Mouse (Mus musculus): Measurements from ENCODE around the gene Hps3. TPM values are rescaled to one million over a fixed set of nuclear protein-coding genes. Genes with fewer than 3 reads are reported as not detected.

The Hps3 gene
- total RNA-seq, 2 experiments from 2014 or later, result 11.2 to 15.7 TPM

- no peak for DNase-seq (ENCODE audit: low spot score in 2 of 2)
Observed at GRCm38 (mm10) chr3:20007759-20008158, 27.4 kb downstream of the Hps3 start.

- no peak for DNase-seq (ENCODE audit: low spot score in 2 of 2)
Observed at GRCm38 (mm10) chr3:20007275-20007674, 27.8 kb downstream of the Hps3 start.

- no peak for DNase-seq (ENCODE audit: low spot score in 2 of 2)
Observed at GRCm38 (mm10) chr3:20005611-20006010, 29.5 kb downstream of the Hps3 start.

- DNase-seq (ENCODE audit: low spot score in 2 of 2), result no peak
Observed at GRCm38 (mm10) chr3:20004422-20004821, 30.7 kb downstream of the Hps3 start.

- peak; percentile 28 to 29 for DNase-seq (ENCODE audit: low spot score in 2 of 2)
Observed at GRCm38 (mm10) chr3:20002786-20003185, 32.3 kb downstream of the Hps3 start.

GRCm38 (mm10) chr3:20000806-20001205, 34.3 kb downstream of the Hps3 start:
- no peak for DNase-seq (ENCODE audit: low spot score in 2 of 2)

GRCm38 (mm10) chr3:19999551-19999950, 35.6 kb downstream of the Hps3 start:
- DNase-seq (ENCODE audit: low spot score in 2 of 2), result no peak

GRCm38 (mm10) chr3:19992388-19992787, 42.7 kb downstream of the Hps3 start:
- no peak for DNase-seq (ENCODE audit: low spot score in 2 of 2)

- no peak for DNase-seq (ENCODE audit: low spot score in 2 of 2)
Observed at GRCm38 (mm10) chr3:19990031-19990430, 45.1 kb downstream of the Hps3 start.

- no peak for DNase-seq (ENCODE audit: low spot score in 2 of 2)
Observed at GRCm38 (mm10) chr3:19986123-19986522, 49.0 kb downstream of the Hps3 start.

- no peak for DNase-seq (ENCODE audit: low spot score in 2 of 2)
Observed at GRCm38 (mm10) chr3:19982846-19983245, 52.3 kb downstream of the Hps3 start.

GRCm38 (mm10) chr3:19981156-19981555, 54.0 kb downstream of the Hps3 start:
- DNase-seq (ENCODE audit: low spot score in 2 of 2), result no peak

- DNase-seq (ENCODE audit: low spot score in 2 of 2), result no peak
Observed at GRCm38 (mm10) chr3:19978474-19978873, 56.6 kb downstream of the Hps3 start.

GRCm38 (mm10) chr3:19966072-19966471, 69.0 kb downstream of the Hps3 start:
- DNase-seq (ENCODE audit: low spot score in 2 of 2), result no peak

- DNase-seq (ENCODE audit: low spot score in 2 of 2), result no peak
Observed at GRCm38 (mm10) chr3:19965239-19965638, 69.9 kb downstream of the Hps3 start.

GRCm38 (mm10) chr3:19964625-19965188, 70.4 kb downstream of the Hps3 start:
- no peak for DNase-seq (ENCODE audit: low spot score in 2 of 2)

GRCm38 (mm10) chr3:19962769-19963513, 72.2 kb downstream of the Hps3 start:
- DNase-seq (ENCODE audit: low spot score in 2 of 2), result no peak

GRCm38 (mm10) chr3:19961341-19961740, 73.8 kb downstream of the Hps3 start:
- DNase-seq (ENCODE audit: low spot score in 2 of 2), result no peak

GRCm38 (mm10) chr3:19960570-19961114, 74.5 kb downstream of the Hps3 start:
- no peak for DNase-seq (ENCODE audit: low spot score in 2 of 2)

- DNase-seq (ENCODE audit: low spot score in 2 of 2), result no peak
Observed at GRCm38 (mm10) chr3:19958983-19959382, 76.1 kb downstream of the Hps3 start.

GRCm38 (mm10) chr3:19958031-19958430, 77.1 kb downstream of the Hps3 start:
- no peak for DNase-seq (ENCODE audit: low spot score in 2 of 2)

GRCm38 (mm10) chr3:19956885-19957284, 78.2 kb downstream of the Hps3 start, which contains the start of gene Cp:
TSS of gene Cp (plus strand) at chr3:19957054.
- DNase-seq (ENCODE audit: low spot score in 2 of 2), result no peak

Measured in adrenal gland, adult 18-20 months (tissue).